Mouse (Mus musculus): ENCODE results near the gene Dpp8. TPM values are rescaled to one million over a fixed set of nuclear protein-coding genes. Genes with fewer than 3 reads are reported as not detected.

Gene Dpp8
- total RNA-seq, 1 experiment from 2014 or later: 127 TPM

GRCm38 (mm10) chr9:65115891-65116290 is 83.7 kb downstream of the Dpp8 start:
- no peak for ATAC-seq (ENCODE audit: extremely low read depth, insufficient number of reproducible peaks, low FRiP score, poor library complexity, severe bottlenecking)

GRCm38 (mm10) chr9:65117516-65117915 is 85.3 kb downstream of the Dpp8 start:
- ATAC-seq (ENCODE audit: extremely low read depth, insufficient number of reproducible peaks, low FRiP score, poor library complexity, severe bottlenecking): no peak

- no peak for ATAC-seq (ENCODE audit: extremely low read depth, insufficient number of reproducible peaks, low FRiP score, poor library complexity, severe bottlenecking)
These were observed 88.7 kb downstream of the Dpp8 start for GRCm38 (mm10) chr9:65120935-65121334.

GRCm38 (mm10) chr9:65122545-65122944 is 90.3 kb downstream of the Dpp8 start:
- ATAC-seq (ENCODE audit: extremely low read depth, insufficient number of reproducible peaks, low FRiP score, poor library complexity, severe bottlenecking): no peak

- no peak for ATAC-seq (ENCODE audit: extremely low read depth, insufficient number of reproducible peaks, low FRiP score, poor library complexity, severe bottlenecking)
These were observed 91.4 kb downstream of the Dpp8 start for GRCm38 (mm10) chr9:65123552-65124168.

- ATAC-seq (ENCODE audit: extremely low read depth, insufficient number of reproducible peaks, low FRiP score, poor library complexity, severe bottlenecking): no peak
These were observed 96.1 kb downstream of the Dpp8 start for GRCm38 (mm10) chr9:65128123-65128815.

GRCm38 (mm10) chr9:65131717-65132116 is 99.5 kb downstream of the Dpp8 start:
- no peak for ATAC-seq (ENCODE audit: extremely low read depth, insufficient number of reproducible peaks, low FRiP score, poor library complexity, severe bottlenecking)

Other genes starting within 250 kb of the Dpp8 start
- 400 and 432 TPM in 2 replicates for gene Dennd4a, start 221.1 kb upstream of the Dpp8 start, total RNA-seq (2017)
- 0.37 and 0.47 TPM in 2 replicates for gene Slc24a1, start 80.8 kb upstream of the Dpp8 start, total RNA-seq (2017)
- 16.7 and 18.0 TPM in 2 replicates for gene Ints14, start 71.5 kb upstream of the Dpp8 start, total RNA-seq (2017)
- gene Hacd3, start 10.7 kb upstream of the Dpp8 start, total RNA-seq (2017): 21.4 and 22.6 TPM in 2 replicates
- not detected in 2 replicates for gene Igdcc4, start 69.1 kb downstream of the Dpp8 start, total RNA-seq (2017)
- gene Igdcc3, start 108.8 kb downstream of the Dpp8 start, total RNA-seq (2017): 0.47 TPM in 1 of 2 replicates, not detected in the other
- 3.3 and 5.2 TPM in 2 replicates for gene Parp16, start 162.9 kb downstream of the Dpp8 start, total RNA-seq (2017)
- gene Cilp, start 232.8 kb downstream of the Dpp8 start, total RNA-seq (2017): not detected in 2 replicates